Mouse (Mus musculus) heart, embryonic 15.5 days (tissue): ENCODE results near the gene Sgpp2. TPM values are rescaled to one million over a fixed set of nuclear protein-coding genes. Genes with fewer than 3 reads are reported as not detected.

Experiments
- ATAC-seq: fragments of 200-750 bp; cut with Nextera tagmentation; replicated peaks from 2 replicates; pipeline ENCODE4 v1.8.0; 2017; ENCODE audit warnings: low read depth, moderate TSS enrichment; ENCODE audit not compliant: insufficient number of reproducible peaks, insufficient read depth, low FRiP score
- H3K27ac ChIP-seq: fragments of 300-500 bp; sonication (generic); 2 replicates; pipeline ENCODE4 v1.5.1; 2015; ENCODE audit warnings: mild to moderate bottlenecking, inconsistent platforms
- H3K27me3 ChIP-seq: fragments of 300-500 bp; sonication (generic); 2 replicates; pipeline ENCODE4 v1.6.1; 2015; ENCODE audit warnings: inconsistent platforms
- H3K36me3 ChIP-seq: fragments of 300-500 bp; sonication (generic); 2 replicates; pipeline ENCODE4 v1.6.1; 2015; ENCODE audit warnings: mild to moderate bottlenecking, inconsistent platforms
- H3K4me1 ChIP-seq: fragments of 300-500 bp; sonication (generic); replicated peaks from 2 replicates; pipeline ENCODE4 v1.6.1; 2015; ENCODE audit warnings: inconsistent platforms
- H3K4me2 ChIP-seq: fragments of 300-500 bp; sonication (generic); 2 replicates; pipeline ENCODE4 v1.6.1; 2015; ENCODE audit warnings: inconsistent platforms, mild to moderate bottlenecking, moderate library complexity
- H3K4me3 ChIP-seq: fragments of 300-500 bp; sonication (generic); 2 replicates; pipeline ENCODE4 v1.5.1; 2015; ENCODE audit warnings: mild to moderate bottlenecking, inconsistent platforms
- H3K9ac ChIP-seq: fragments of 300-500 bp; sonication (generic); 2 replicates; pipeline ENCODE4 v1.6.1; 2015; ENCODE audit warnings: mild to moderate bottlenecking, inconsistent platforms
- H3K9me3 ChIP-seq: fragments of 300-500 bp; sonication (generic); replicated peaks from 2 replicates; pipeline ENCODE4 v1.6.1; 2016; ENCODE audit warnings: inconsistent platforms
- WGBS: fragments of 180-500 bp; shearing (Covaris S2); methylation state at CpG from one replicate; pipeline ENCODE4 v1.1.7; 2015; ENCODE audit warnings: mixed read lengths; 5-methylcytosine and 5-hydroxymethylcytosine counted together
- polyA plus RNA-seq: library from polyadenylated mRNA; unstranded; fragments of >200 nt; fragmentation: Nextera tagmentation; extraction: Ambion mirVana; gene quantifications from 2 replicates; pipeline ENCODE4 v1.2.1, GENCODE M21; 2015

Sgpp2 gene
- polyA plus RNA-seq, 1 experiment from 2014 or later: 0.25 TPM

- peaks cover 5% of the 10 kb centered on the region; the same call in 1 of the 2 replicates for H3K4me1 ChIP-seq
- 53% methylated on average over 9 of the region's 9 CpGs for WGBS
- H3K9ac ChIP-seq: no peak overlapping the region
- ATAC-seq: peak; percentile 45; the same call in 1 of the 2 replicates
- H3K4me2 ChIP-seq: no peak overlapping the region
- H3K27ac ChIP-seq: no peak overlapping the region
- H3K36me3 ChIP-seq: no peaks in the 10 kb centered on the region
- H3K27me3 ChIP-seq: no peaks in the 10 kb centered on the region; the same call in 1 of the 2 replicates
- no peak overlapping the region for H3K4me3 ChIP-seq
- H3K9me3 ChIP-seq: no peaks in the 10 kb centered on the region
Observed at GRCm38 (mm10) chr1:78338212-78338611, 28.1 kb downstream of the Sgpp2 start.

GRCm38 (mm10) chr1:78339941-78340340 is 29.8 kb downstream of the Sgpp2 start:
- Histone ChIP-seq H3K27me3 (no peaks in the 10 kb centered on the region; the same call in 1 of the 2 replicates), H3K4me1 (peaks cover 5% of the 10 kb centered on the region; the same call in 1 of the 2 replicates), H3K9me3 (no peaks in the 10 kb centered on the region), H3K9ac (no peak overlapping the region), H3K4me3 (no peak overlapping the region), H3K4me2 (peak overlapping the region; percentile 14; the same call in 1 of the 2 replicates), H3K27ac (no peak overlapping the region), H3K36me3 (no peaks in the 10 kb centered on the region)
- WGBS: 30% methylated on average over 5 of the region's 5 CpGs
- no peak for ATAC-seq

GRCm38 (mm10) chr1:78340584-78340983 is 30.4 kb downstream of the Sgpp2 start:
- H3K27me3 ChIP-seq: no peaks in the 10 kb centered on the region; the same call in 1 of the 2 replicates
- no peak overlapping the region for H3K4me3 ChIP-seq
- H3K4me2 ChIP-seq: no peak overlapping the region
- no peak for ATAC-seq
- no peak overlapping the region for H3K27ac ChIP-seq
- no peaks in the 10 kb centered on the region for H3K9me3 ChIP-seq
- H3K4me1 ChIP-seq: peaks cover 5% of the 10 kb centered on the region; the same call in 1 of the 2 replicates
- 58% methylated on average over 5 of the region's 5 CpGs for WGBS
- H3K9ac ChIP-seq: no peak overlapping the region
- H3K36me3 ChIP-seq: no peaks in the 10 kb centered on the region

GRCm38 (mm10) chr1:78347317-78347806 is 37.2 kb downstream of the Sgpp2 start:
- H3K36me3 ChIP-seq: no peaks in the 10 kb centered on the region
- no peak overlapping the region for H3K9ac ChIP-seq
- no peaks in the 10 kb centered on the region for H3K27me3 ChIP-seq
- 66% methylated on average over 12 of the region's 12 CpGs for WGBS
- no peaks in the 10 kb centered on the region for H3K9me3 ChIP-seq
- ATAC-seq: no peak
- no peak overlapping the region for H3K27ac ChIP-seq
- H3K4me2 ChIP-seq: no peak overlapping the region
- no peak overlapping the region for H3K4me3 ChIP-seq
- H3K4me1 ChIP-seq: no peaks in the 10 kb centered on the region

GRCm38 (mm10) chr1:78349219-78349618 is 39.1 kb downstream of the Sgpp2 start:
- H3K9me3 ChIP-seq: no peaks in the 10 kb centered on the region
- 78% methylated on average over 1 of the region's 1 CpGs for WGBS
- no peaks in the 10 kb centered on the region for H3K27me3 ChIP-seq
- H3K4me1 ChIP-seq: no peaks in the 10 kb centered on the region
- H3K9ac ChIP-seq: no peak overlapping the region
- H3K36me3 ChIP-seq: no peaks in the 10 kb centered on the region
- no peak overlapping the region for H3K4me2 ChIP-seq
- H3K4me3 ChIP-seq: no peak overlapping the region
- ATAC-seq: no peak
- no peak overlapping the region for H3K27ac ChIP-seq

- H3K27me3 ChIP-seq: no peaks in the 10 kb centered on the region
- H3K9ac ChIP-seq: no peak overlapping the region
- H3K36me3 ChIP-seq: no peaks in the 10 kb centered on the region
- H3K4me1 ChIP-seq: peaks cover 19% of the 10 kb centered on the region
- H3K4me3 ChIP-seq: no peak overlapping the region
- H3K9me3 ChIP-seq: no peaks in the 10 kb centered on the region
- H3K27ac ChIP-seq: no peak overlapping the region
- 77% methylated on average over 1 of the region's 1 CpGs for WGBS
- no peak for ATAC-seq
- no peak overlapping the region for H3K4me2 ChIP-seq
Observed at GRCm38 (mm10) chr1:78353254-78353653, 43.1 kb downstream of the Sgpp2 start.

GRCm38 (mm10) chr1:78355123-78355522 is 45.0 kb downstream of the Sgpp2 start:
- no peak overlapping the region for H3K9ac ChIP-seq
- no peaks in the 10 kb centered on the region for H3K9me3 ChIP-seq
- no peak for ATAC-seq
- WGBS: 10% methylated on average over 4 of the region's 4 CpGs
- H3K27ac ChIP-seq: peak overlapping the region; percentile 52
- no peaks in the 10 kb centered on the region for H3K36me3 ChIP-seq
- peaks cover 19% of the 10 kb centered on the region for H3K4me1 ChIP-seq
- no peak overlapping the region for H3K4me2 ChIP-seq
- no peaks in the 10 kb centered on the region for H3K27me3 ChIP-seq
- no peak overlapping the region for H3K4me3 ChIP-seq

GRCm38 (mm10) chr1:78357415-78357814 is 47.3 kb downstream of the Sgpp2 start:
- H3K9me3 ChIP-seq: no peaks in the 10 kb centered on the region
- no peak overlapping the region for H3K9ac ChIP-seq
- H3K4me1 ChIP-seq: peaks cover 19% of the 10 kb centered on the region
- no peaks in the 10 kb centered on the region for H3K36me3 ChIP-seq
- no peak overlapping the region for H3K4me3 ChIP-seq
- WGBS: 66% methylated on average over 4 of the region's 4 CpGs
- no peak overlapping the region for H3K27ac ChIP-seq
- no peaks in the 10 kb centered on the region for H3K27me3 ChIP-seq
- H3K4me2 ChIP-seq: no peak overlapping the region
- ATAC-seq: no peak

GRCm38 (mm10) chr1:78357868-78358267 is 47.7 kb downstream of the Sgpp2 start:
- Histone ChIP-seq H3K4me1 (peaks cover 19% of the 10 kb centered on the region), H3K4me3 (no peak overlapping the region), H3K9me3 (no peaks in the 10 kb centered on the region), H3K4me2 (no peak overlapping the region), H3K27ac (no peak overlapping the region), H3K9ac (no peak overlapping the region), H3K27me3 (no peaks in the 10 kb centered on the region), H3K36me3 (no peaks in the 10 kb centered on the region)
- 52% methylated on average over 1 of the region's 1 CpGs for WGBS
- no peak for ATAC-seq

- H3K4me2 ChIP-seq: no peak overlapping the region
- ATAC-seq: no peak; the same call in 1 of the 2 replicates
- no peak overlapping the region for H3K4me3 ChIP-seq
- no peak overlapping the region for H3K9ac ChIP-seq
- H3K27me3 ChIP-seq: no peaks in the 10 kb centered on the region
- H3K36me3 ChIP-seq: no peaks in the 10 kb centered on the region
- H3K27ac ChIP-seq: no peak overlapping the region
- 76% methylated on average over 13 of the region's 13 CpGs for WGBS
- no peaks in the 10 kb centered on the region for H3K4me1 ChIP-seq
- no peaks in the 10 kb centered on the region for H3K9me3 ChIP-seq
Observed at GRCm38 (mm10) chr1:78363965-78364889, 54.1 kb downstream of the Sgpp2 start.

GRCm38 (mm10) chr1:78367806-78368205 is 57.7 kb downstream of the Sgpp2 start:
- H3K4me3 ChIP-seq: no peak overlapping the region
- ATAC-seq: no peak
- H3K9me3 ChIP-seq: no peaks in the 10 kb centered on the region
- H3K27ac ChIP-seq: no peak overlapping the region
- 56% methylated on average over 5 of the region's 5 CpGs for WGBS
- no peak overlapping the region for H3K9ac ChIP-seq
- H3K4me2 ChIP-seq: no peak overlapping the region
- no peaks in the 10 kb centered on the region for H3K36me3 ChIP-seq
- H3K4me1 ChIP-seq: peaks cover 13% of the 10 kb centered on the region
- H3K27me3 ChIP-seq: no peaks in the 10 kb centered on the region
